Mouse (Mus musculus): ENCODE results near the gene Tanc1.
"Not testable (repeated sequence)": the region's sequence is repeated elsewhere in the genome, so short reads cannot be mapped to it uniquely, and the experiment has no call there.

The Tanc1 gene

GRCm38 (mm10) chr2:59828103-59828655 lies 216.3 kb downstream of the Tanc1 start:
- no peak for DNase-seq (ENCODE audit: low read depth, low spot score)

GRCm38 (mm10) chr2:59828777-59829508 lies 217.1 kb downstream of the Tanc1 start:
- peak; percentile 21 for DNase-seq (ENCODE audit: low read depth, low spot score)

DNA sequence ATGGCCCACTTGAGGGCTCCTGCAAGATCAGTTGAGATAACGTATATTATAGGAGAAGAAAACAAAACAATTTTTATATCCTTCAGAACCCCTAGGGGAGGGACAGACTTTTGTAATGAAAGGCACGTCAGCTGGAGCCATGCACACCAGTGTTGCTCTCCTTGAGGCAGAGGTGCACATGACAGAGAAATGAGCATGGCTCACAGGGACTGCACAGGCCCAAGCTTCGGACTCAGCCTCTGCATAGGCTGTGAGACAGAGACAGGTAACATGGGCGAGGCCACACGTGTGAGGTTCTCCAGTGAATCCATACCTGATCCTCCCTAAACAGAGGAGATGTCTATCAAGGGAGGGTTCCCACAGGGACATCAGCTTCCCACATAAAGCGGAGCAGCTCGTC lies 217.9 kb downstream of the Tanc1 start:
- no peak for DNase-seq (ENCODE audit: low read depth, low spot score)

- peak; percentile 20 for DNase-seq (ENCODE audit: low read depth, low spot score)
Observed at GRCm38 (mm10) chr2:59830151-59830550, 218.3 kb downstream of the Tanc1 start.

- DNase-seq (ENCODE audit: low read depth, low spot score) = no peak
Observed at GRCm38 (mm10) chr2:59830940-59831339, 219.1 kb downstream of the Tanc1 start.

GRCm38 (mm10) chr2:59831831-59832230 lies 220.0 kb downstream of the Tanc1 start:
- DNase-seq (ENCODE audit: low read depth, low spot score) = no peak

DNA sequence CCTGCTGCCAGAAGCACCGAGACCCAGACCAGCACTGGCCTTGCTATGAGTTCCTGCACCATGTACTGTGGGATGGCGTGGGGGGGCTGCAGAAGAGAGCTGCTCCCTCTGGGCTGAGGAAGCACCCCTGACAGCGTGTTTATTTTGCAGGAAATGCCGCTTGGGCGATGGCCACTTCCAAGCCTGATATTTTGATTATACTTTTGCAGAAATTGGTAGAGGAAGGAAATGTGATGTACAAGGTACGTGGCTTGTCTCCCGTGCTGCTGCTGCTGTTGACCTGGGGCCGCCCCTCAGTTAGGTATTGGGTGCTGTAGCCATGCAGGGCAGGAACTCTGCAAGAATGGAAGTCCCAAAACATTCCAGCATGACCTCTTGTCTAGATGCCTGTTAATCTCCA lies 227.0 kb downstream of the Tanc1 start:
- no peak for DNase-seq (ENCODE audit: low read depth, low spot score)

- DNase-seq (ENCODE audit: low read depth, low spot score) = no peak
Observed at GRCm38 (mm10) chr2:59839755-59840154, 227.9 kb downstream of the Tanc1 start.

GRCm38 (mm10) chr2:59840191-59840590 lies 228.3 kb downstream of the Tanc1 start:
- DNase-seq (ENCODE audit: low read depth, low spot score) = no peak

GRCm38 (mm10) chr2:59841189-59841939 lies 229.5 kb downstream of the Tanc1 start:
- DNase-seq (ENCODE audit: low read depth, low spot score) = no peak

GRCm38 (mm10) chr2:59841944-59842343 lies 230.1 kb downstream of the Tanc1 start:
- DNase-seq (ENCODE audit: low read depth, low spot score) = no peak

- DNase-seq (ENCODE audit: low read depth, low spot score) = no peak
Observed at GRCm38 (mm10) chr2:59842556-59843008, 230.7 kb downstream of the Tanc1 start.

- DNase-seq (ENCODE audit: low read depth, low spot score) = no peak
Observed at GRCm38 (mm10) chr2:59843156-59843555, 231.3 kb downstream of the Tanc1 start.

GRCm38 (mm10) chr2:59843848-59844247 lies 232.0 kb downstream of the Tanc1 start:
- DNase-seq (ENCODE audit: low read depth, low spot score) = no peak

- DNase-seq (ENCODE audit: low read depth, low spot score) = not testable (repeated sequence)
Observed at GRCm38 (mm10) chr2:59851885-59852284, 240.0 kb downstream of the Tanc1 start.

GRCm38 (mm10) chr2:59852916-59853315 lies 241.1 kb downstream of the Tanc1 start:
- DNase-seq (ENCODE audit: low read depth, low spot score) = no peak

- DNase-seq (ENCODE audit: low read depth, low spot score) = no peak
Observed at GRCm38 (mm10) chr2:59853543-59853942, 241.7 kb downstream of the Tanc1 start.

GRCm38 (mm10) chr2:59854363-59854762 lies 242.5 kb downstream of the Tanc1 start:
- no peak for DNase-seq (ENCODE audit: low read depth, low spot score)

- DNase-seq (ENCODE audit: low read depth, low spot score) = no peak
Observed at GRCm38 (mm10) chr2:59862618-59863017, 250.8 kb downstream of the Tanc1 start.

DNA sequence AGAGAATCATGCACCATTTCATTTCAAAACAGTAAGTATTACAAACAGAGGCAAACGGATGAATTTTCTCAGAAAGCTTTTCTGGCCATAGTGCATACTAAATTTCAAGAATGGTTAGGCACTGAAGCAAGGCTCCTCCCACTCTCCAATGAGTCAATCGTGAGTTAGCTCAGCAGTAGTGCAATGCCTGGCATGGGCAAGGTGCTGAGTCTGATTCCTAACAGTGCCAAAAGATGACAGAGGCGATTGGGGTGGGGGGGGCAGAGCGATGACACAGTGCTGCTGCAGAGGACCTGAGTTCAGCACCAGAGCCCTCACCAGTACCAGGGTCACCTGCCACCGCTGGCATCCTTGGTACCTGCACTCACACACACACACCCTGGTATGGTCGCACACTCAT lies 258.7 kb downstream of the Tanc1 start:
- peak; percentile 83 for DNase-seq (ENCODE audit: low read depth, low spot score)

- no peak for DNase-seq (ENCODE audit: low read depth, low spot score)
Observed at GRCm38 (mm10) chr2:59876482-59876881, 264.6 kb downstream of the Tanc1 start.

DNA sequence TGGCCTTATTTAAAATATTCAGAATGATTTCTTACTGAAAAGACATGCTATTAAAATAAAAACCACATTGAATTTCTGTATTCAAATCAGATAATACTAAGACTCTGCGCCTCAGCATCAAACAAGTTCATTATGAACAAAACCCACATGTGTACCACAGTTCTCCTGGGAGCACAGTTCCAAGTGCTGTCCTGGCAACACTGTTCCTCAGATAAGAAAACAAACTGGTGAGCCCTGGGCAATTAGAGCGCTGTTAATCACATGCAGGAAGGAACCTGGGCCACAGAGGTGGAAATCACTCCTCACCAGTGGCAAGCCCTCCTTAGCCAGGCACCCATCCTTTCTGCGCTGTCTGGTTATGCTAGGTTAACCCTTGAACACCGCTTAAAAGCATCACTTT lies 265.5 kb downstream of the Tanc1 start:
- DNase-seq (ENCODE audit: low read depth, low spot score) = no peak

- DNase-seq (ENCODE audit: low read depth, low spot score) = no peak
Observed at GRCm38 (mm10) chr2:59878221-59878620, 266.4 kb downstream of the Tanc1 start.
